Mouse (Mus musculus) bone marrow, adult 2 months (tissue): ENCODE results near the gene Vbp1.

Source experiments
- CTCF ChIP-seq: fragments of 200-500 bp; IDR thresholded peaks from 2 replicates; pipeline ENCODE4 v1.5.1; 2011; ENCODE audit warnings: low read length, control low read depth; ENCODE audit not compliant: control insufficient read depth, insufficient read depth
- POLR2A ChIP-seq: fragments of 200-500 bp; IDR thresholded peaks from 2 replicates; pipeline ENCODE4 v1.6.1; 2011; ENCODE audit warnings: low read depth, mild to moderate bottlenecking, control low read depth, low read length, borderline replicate concordance; ENCODE audit not compliant: control insufficient read depth

GRCm38 (mm10) chrX:75514179-75514972, at the start of gene Vbp1:
- TF ChIP-seq CTCF = no peak
- TF ChIP-seq POLR2A = peak; percentile 62; the same call in 1 of the 2 replicates
